In genomic region chr15:93755989-93756388, GRCm38 (mm10) we compare ENCODE assay signal across 25 mouse cellular contexts.
DNase-seq lines count a peak whose midpoint lies in the region; ATAC-seq lines count a peak whose summit lies in the region.
"Had no signal": no experiment of that assay in that cellular context is flagged by ENCODE, and none has a peak within 500 bp of the region (broad histone marks: within the 10 kb centered on the region; RNA-seq: fewer than 3 reads in every experiment).

No protein-coding gene starts in this region.

- H3K36me3 ChIP-seq in forebrain, embryonic 14.5 days (ENCODE audit: control insufficient read depth, insufficient read depth, low read length), result no peaks in the 10 kb centered on the region
- H3K36me3 ChIP-seq in forebrain, embryonic 13.5 days (ENCODE audit: poor library complexity, severe bottlenecking), result no peaks in the 10 kb centered on the region
- H3K36me3 ChIP-seq in heart, embryonic 15.5 days, result no peaks in the 10 kb centered on the region
- H3K36me3 ChIP-seq: hindbrain, embryonic 13.5 days; liver, embryonic 12.5 days; midbrain, embryonic 13.5 days had no signal

- H3K4me1 ChIP-seq in forebrain, embryonic 14.5 days (ENCODE audit: control insufficient read depth, insufficient read depth, low read length), result no peaks in the 10 kb centered on the region
- no peaks in the 10 kb centered on the region for H3K4me1 ChIP-seq in forebrain, embryonic 13.5 days
- H3K4me1 ChIP-seq in heart, embryonic 15.5 days (replicated peaks), result peaks cover 3% of the 10 kb centered on the region
- H3K4me1 ChIP-seq: hindbrain, embryonic 13.5 days; midbrain, embryonic 13.5 days had no signal

- peak; percentile 57 for DNase-seq in forebrain, embryonic 14.5 days (ENCODE audit: low spot score)
- no peak for DNase-seq in heart, adult 18-20 months
- peak; percentile 51 for DNase-seq in naive thymus-derived CD4-positive, alpha-beta T cell, adult 2 months (ENCODE audit: low read depth)
- no peak for DNase-seq in gastrocnemius, postnatal 14 days
- DNase-seq: B cell, adult 2 months; cerebellum, adult 11-12 months; cerebellum, adult 9-11 months; gastrocnemius, postnatal 25 days; heart, postnatal 36 days; kidney, adult 11 months; kidney, postnatal 4 days; layer of hippocampus, postnatal 36 days; left cerebral cortex, postnatal 4 days; liver, postnatal 0 days; lung, postnatal 36 days; thymus, adult 2 months; thymus, postnatal 36 days had no signal

- no peak for ATAC-seq in forebrain, embryonic 14.5 days
- ATAC-seq in forebrain, embryonic 13.5 days, result no peak
- no peak for ATAC-seq in heart, embryonic 15.5 days (replicated peaks; ENCODE audit: insufficient number of reproducible peaks, insufficient read depth, low FRiP score, low read depth)
- peak; percentile 37 for ATAC-seq in activated CD4-positive, CD25-positive, alpha-beta regulatory T cell, adult 4 months
- ATAC-seq: liver, embryonic 12.5 days; liver, postnatal 0 days; midbrain, embryonic 13.5 days; Patski had no signal

- intact Hi-C loops in gastrocnemius, postnatal 14 days (cut with DNase I; ENCODE audit: low total_unique reads), result no loop called here

- WGBS in forebrain, embryonic 14.5 days, result 46% methylated on average over 5 of the region's 5 CpGs
- WGBS in forebrain, embryonic 13.5 days, result 58% methylated on average over 5 of the region's 5 CpGs
- WGBS in heart, embryonic 15.5 days, result 77% methylated on average over 5 of the region's 5 CpGs

- H3K4me3 ChIP-seq in forebrain, embryonic 14.5 days (ENCODE audit: low read depth, low read length), result no peak overlapping the region
- no peak overlapping the region for H3K4me3 ChIP-seq in forebrain, embryonic 13.5 days
- no peak overlapping the region for H3K4me3 ChIP-seq in heart, embryonic 15.5 days
- H3K4me3 ChIP-seq: erythroblast, embryonic 14.5 days; hindbrain, embryonic 13.5 days; liver, embryonic 12.5 days; midbrain, embryonic 13.5 days had no signal

- H3K9ac ChIP-seq in forebrain, embryonic 14.5 days (ENCODE audit: low read length), result no peak overlapping the region
- no peak overlapping the region for H3K9ac ChIP-seq in forebrain, embryonic 13.5 days
- H3K9ac ChIP-seq in heart, embryonic 15.5 days, result no peak overlapping the region
- H3K9ac ChIP-seq: hindbrain, embryonic 13.5 days; liver, embryonic 12.5 days; liver, postnatal 0 days; midbrain, embryonic 13.5 days had no signal

- H3K27ac ChIP-seq in forebrain, embryonic 14.5 days (ENCODE audit: low read depth, low read length), result no peak overlapping the region
- H3K27ac ChIP-seq in forebrain, embryonic 13.5 days, result no peak overlapping the region
- H3K27ac ChIP-seq in heart, embryonic 15.5 days, result peak overlapping the region; percentile 7; the same call in 1 of the 2 replicates
- H3K27ac ChIP-seq: hindbrain, embryonic 13.5 days; liver, embryonic 12.5 days; midbrain, embryonic 13.5 days had no signal

- peak overlapping the region; percentile 18; the same call in 1 of the 2 replicates for H3K4me2 ChIP-seq in forebrain, embryonic 14.5 days (ENCODE audit: low read length)
- H3K4me2 ChIP-seq in forebrain, embryonic 13.5 days, result no peak overlapping the region
- H3K4me2 ChIP-seq in heart, embryonic 15.5 days, result no peak overlapping the region
- H3K4me2 ChIP-seq: hindbrain, embryonic 13.5 days; liver, embryonic 12.5 days; midbrain, embryonic 13.5 days had no signal

- no peaks in the 10 kb centered on the region for H3K9me3 ChIP-seq in forebrain, embryonic 14.5 days (replicated peaks; ENCODE audit: control insufficient read depth, low read length)
- H3K9me3 ChIP-seq in forebrain, embryonic 13.5 days (replicated peaks), result no peaks in the 10 kb centered on the region
- H3K9me3 ChIP-seq in heart, embryonic 15.5 days (replicated peaks), result no peaks in the 10 kb centered on the region
- H3K9me3 ChIP-seq: hindbrain, embryonic 13.5 days; liver, embryonic 12.5 days; midbrain, embryonic 13.5 days had no signal

- no peaks in the 10 kb centered on the region for H3K27me3 ChIP-seq in forebrain, embryonic 14.5 days (replicated peaks; ENCODE audit: control insufficient read depth, insufficient read depth, low read length)
- no peaks in the 10 kb centered on the region for H3K27me3 ChIP-seq in forebrain, embryonic 13.5 days
- no peaks in the 10 kb centered on the region for H3K27me3 ChIP-seq in heart, embryonic 15.5 days
- H3K27me3 ChIP-seq: hindbrain, embryonic 13.5 days; liver, embryonic 12.5 days; midbrain, embryonic 13.5 days; Patski had no signal

Comparison
In these comparisons a context has a peak if more than half of its experiments do, and no peak if none do; other contexts are left out.
1. DNase-seq: peak in forebrain, embryonic 14.5 days (single experiment) and naive thymus-derived CD4-positive, alpha-beta T cell, adult 2 months (single experiment); none in heart, adult 18-20 months (0 of 2) and gastrocnemius, postnatal 14 days (single experiment).